Mouse (Mus musculus): ENCODE data around the gene Acoxl. TPM values are rescaled to one million over a fixed set of nuclear protein-coding genes. Genes with fewer than 3 reads are reported as not detected.

The Acoxl gene
- polyA plus RNA-seq, 1 experiment from 2014 or later = 0.06 TPM

- H3K27ac ChIP-seq = no peak overlapping the region
- no peaks in the 10 kb centered on the region for H3K9me3 ChIP-seq
- H3K4me1 ChIP-seq = peaks cover 7% of the 10 kb centered on the region
- H3K4me2 ChIP-seq (replicated peaks) = no peak overlapping the region
- ATAC-seq (ENCODE audit: low FRiP score, low read depth) = no peak
- no peak overlapping the region for H3K9ac ChIP-seq
- H3K27me3 ChIP-seq = peaks cover 13% of the 10 kb centered on the region
- H3K36me3 ChIP-seq = no peaks in the 10 kb centered on the region
- H3K4me3 ChIP-seq = no peak overlapping the region
- 69% methylated on average over 7 of the region's 7 CpGs for WGBS
These were observed 278.9 kb downstream of the Acoxl start for GRCm38 (mm10) chr2:128117605-128118004.

DNA sequence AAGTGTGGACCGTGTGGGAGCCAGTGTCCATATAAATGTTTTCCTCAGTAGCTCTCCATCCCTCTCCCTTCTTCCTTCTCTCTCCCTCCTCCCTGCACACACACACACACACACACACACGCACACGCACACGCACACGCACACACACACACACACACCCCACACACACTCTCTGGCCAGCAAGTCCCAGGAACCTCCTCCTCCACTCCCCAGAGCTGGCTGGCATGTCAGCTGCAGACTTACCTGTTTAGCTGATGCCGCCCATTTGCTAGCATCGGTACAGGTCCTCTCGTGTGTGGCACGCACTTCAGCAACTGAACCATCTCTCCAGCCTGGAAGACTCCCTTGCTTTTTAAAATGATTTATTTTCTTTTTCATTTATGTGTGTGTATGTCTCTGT, 280.3 kb downstream of the Acoxl start:
- ATAC-seq (ENCODE audit: low FRiP score, low read depth) = no peak
- Histone ChIP-seq H3K27ac (no peak overlapping the region), H3K9ac (no peak overlapping the region), H3K36me3 (no peaks in the 10 kb centered on the region), H3K9me3 (no peaks in the 10 kb centered on the region), H3K4me3 (no peak overlapping the region), H3K4me1 (peaks cover 21% of the 10 kb centered on the region), H3K4me2 (replicated peaks) (no peak overlapping the region), H3K27me3 (peaks cover 26% of the 10 kb centered on the region)
- WGBS = 85% methylated on average over 9 of the region's 9 CpGs

GRCm38 (mm10) chr2:128122491-128122890, 283.8 kb downstream of the Acoxl start:
- Histone ChIP-seq H3K27me3 (peaks cover 41% of the 10 kb centered on the region), H3K27ac (no peak overlapping the region), H3K9ac (peak overlapping the region; percentile 1; the same call in 1 of the 2 replicates)

GRCm38 (mm10) chr2:128122891-128123771, 284.5 kb downstream of the Acoxl start:
- Histone ChIP-seq H3K27me3 (peaks cover 41% of the 10 kb centered on the region), H3K36me3 (no peaks in the 10 kb centered on the region), H3K4me3 (peak overlapping the region; percentile 79), H3K9ac (peak overlapping the region; percentile 1; the same call in 1 of the 2 replicates), H3K4me2 (replicated peaks) (peak overlapping the region; percentile 97), H3K27ac (no peak overlapping the region), H3K4me1 (peaks cover 37% of the 10 kb centered on the region), H3K9me3 (no peaks in the 10 kb centered on the region)
- ATAC-seq (ENCODE audit: low FRiP score, low read depth) = no peak
- 2% methylated on average over 40 of the region's 40 CpGs for WGBS

More at GRCm38 (mm10) chr2:128122491-128122890, 283.8 kb downstream of the Acoxl start:
- Histone ChIP-seq H3K4me1 (peaks cover 37% of the 10 kb centered on the region), H3K4me2 (replicated peaks) (peak overlapping the region; percentile 97), H3K9me3 (no peaks in the 10 kb centered on the region), H3K4me3 (peak overlapping the region; percentile 79), H3K36me3 (no peaks in the 10 kb centered on the region)
- 1% methylated on average over 9 of the region's 9 CpGs for WGBS
- ATAC-seq (ENCODE audit: low FRiP score, low read depth) = no peak

DNA sequence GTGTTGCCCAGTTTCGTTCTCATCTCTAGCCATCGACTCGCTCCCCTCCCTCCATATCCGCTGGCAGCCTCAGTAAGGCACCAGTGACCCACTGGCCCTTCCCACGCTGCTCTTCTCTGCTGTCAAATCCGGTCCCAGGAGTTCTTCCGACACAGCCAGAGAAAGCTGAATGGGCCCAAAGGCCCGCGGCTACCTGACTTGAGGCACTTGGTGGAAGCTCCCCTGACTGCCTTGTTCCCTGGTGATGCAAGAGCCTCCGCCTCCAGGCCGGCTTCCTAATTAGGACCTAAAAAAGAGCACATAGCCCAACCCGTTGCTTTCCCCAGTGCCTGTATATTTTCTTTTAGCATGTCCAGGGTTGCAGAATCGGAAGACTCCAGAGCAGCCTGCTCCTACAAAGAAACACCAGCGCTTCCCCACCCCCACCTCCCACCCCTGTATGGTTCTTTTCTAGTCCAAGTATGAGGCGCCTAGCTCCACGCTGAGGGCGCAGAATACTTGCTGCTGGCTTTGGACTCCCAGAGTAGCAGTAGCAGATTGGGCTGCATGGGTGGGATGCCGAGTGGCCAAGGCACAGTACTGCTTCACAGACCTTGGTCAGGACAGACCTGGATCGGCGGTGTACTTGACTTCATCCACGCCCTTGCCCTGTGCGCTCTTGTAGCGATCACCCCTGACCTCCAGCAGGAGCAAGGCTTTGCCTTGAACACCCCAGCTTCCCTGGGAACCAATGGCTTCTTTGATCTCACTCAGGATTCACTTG, 285.4 kb downstream of the Acoxl start:
- H3K27me3 ChIP-seq = peaks cover 41% of the 10 kb centered on the region
- H3K4me3 ChIP-seq = peak overlapping the region; percentile 79
- no peaks in the 10 kb centered on the region; the same call in 1 of the 2 replicates for H3K36me3 ChIP-seq
- H3K9me3 ChIP-seq = no peaks in the 10 kb centered on the region
- H3K27ac ChIP-seq = no peak overlapping the region
- H3K9ac ChIP-seq = no peak overlapping the region
- peak overlapping the region; percentile 97 for H3K4me2 ChIP-seq (replicated peaks)
- H3K4me1 ChIP-seq = peaks cover 45% of the 10 kb centered on the region
- WGBS = 4% methylated on average over 23 of the region's 23 CpGs
- ATAC-seq (ENCODE audit: low FRiP score, low read depth) = no peak

- H3K4me2 ChIP-seq (replicated peaks) = peak overlapping the region; percentile 97
- H3K36me3 ChIP-seq = peaks cover 2% of the 10 kb centered on the region
- H3K9me3 ChIP-seq = no peaks in the 10 kb centered on the region
- ATAC-seq (ENCODE audit: low FRiP score, low read depth) = no peak
- no peak overlapping the region for H3K9ac ChIP-seq
- H3K4me1 ChIP-seq = peaks cover 49% of the 10 kb centered on the region
- peak overlapping the region; percentile 79 for H3K4me3 ChIP-seq
- H3K27me3 ChIP-seq = peaks cover 41% of the 10 kb centered on the region
- WGBS = 4% methylated on average over 15 of the region's 15 CpGs
- no peak overlapping the region for H3K27ac ChIP-seq
These were observed 286.0 kb downstream of the Acoxl start for GRCm38 (mm10) chr2:128124693-128125092.

- Histone ChIP-seq H3K36me3 (peaks cover 11% of the 10 kb centered on the region), H3K4me3 (peak within 1 kb of the TSS; percentile 79), H3K4me2 (replicated peaks) (peak within 1 kb of the TSS; percentile 97), H3K4me1 (peaks cover 55% of the 10 kb centered on the region), H3K27ac (peak within 1 kb of the TSS; percentile 67; the same call in 1 of the 2 replicates), H3K27me3 (peaks cover 41% of the 10 kb centered on the region), H3K9me3 (no peaks in the 10 kb centered on the region), H3K9ac (peak within 1 kb of the TSS; percentile 76)
- WGBS = under 1% methylated on average over 76 of the region's 76 CpGs
- peak; percentile 86 for ATAC-seq (ENCODE audit: low FRiP score, low read depth)
These were observed 287.2 kb downstream of the Acoxl start, which contains the start of gene Bcl2l11 for GRCm38 (mm10) chr2:128125635-128126470. Bcl2l11 (plus strand) TSS chr2:128126038.

DNA sequence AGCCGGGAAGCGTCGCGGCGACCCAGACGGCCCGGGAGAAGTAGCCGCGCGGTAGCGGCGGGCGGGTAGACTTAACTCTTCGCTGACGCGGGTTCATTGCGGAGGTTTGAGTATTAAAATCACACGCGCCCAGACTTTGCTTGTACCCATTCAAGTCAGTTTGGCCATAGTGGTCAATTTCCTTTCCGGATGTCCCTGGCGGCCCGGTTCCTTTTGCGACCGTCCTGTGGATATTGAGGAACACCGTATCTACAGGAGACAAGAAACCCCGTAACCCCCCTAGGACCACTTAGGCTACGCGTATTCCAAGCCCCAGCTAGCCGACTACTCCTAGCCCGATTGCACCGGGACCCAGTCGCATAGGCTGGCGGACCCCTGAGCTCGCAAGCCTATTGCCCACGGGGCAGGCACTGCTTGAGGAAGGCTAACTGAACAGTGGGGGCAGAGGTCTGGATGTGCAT, 287.9 kb downstream of the Acoxl start:
- under 1% methylated on average over 35 of the region's 35 CpGs for WGBS
- peaks cover 63% of the 10 kb centered on the region for H3K4me1 ChIP-seq
- no peak for ATAC-seq (ENCODE audit: low FRiP score, low read depth)
- H3K4me3 ChIP-seq = peak overlapping the region; percentile 79
- peaks cover 18% of the 10 kb centered on the region for H3K36me3 ChIP-seq
- H3K9me3 ChIP-seq = no peaks in the 10 kb centered on the region
- H3K27me3 ChIP-seq = peaks cover 38% of the 10 kb centered on the region
- H3K9ac ChIP-seq = peak overlapping the region; percentile 76
- no peak overlapping the region; the same call in 1 of the 2 replicates for H3K27ac ChIP-seq
- H3K4me2 ChIP-seq (replicated peaks) = peak overlapping the region; percentile 97

- peak overlapping the region; percentile 88 for H3K9ac ChIP-seq
These were observed 288.5 kb downstream of the Acoxl start for GRCm38 (mm10) chr2:128127121-128127671.

DNA sequence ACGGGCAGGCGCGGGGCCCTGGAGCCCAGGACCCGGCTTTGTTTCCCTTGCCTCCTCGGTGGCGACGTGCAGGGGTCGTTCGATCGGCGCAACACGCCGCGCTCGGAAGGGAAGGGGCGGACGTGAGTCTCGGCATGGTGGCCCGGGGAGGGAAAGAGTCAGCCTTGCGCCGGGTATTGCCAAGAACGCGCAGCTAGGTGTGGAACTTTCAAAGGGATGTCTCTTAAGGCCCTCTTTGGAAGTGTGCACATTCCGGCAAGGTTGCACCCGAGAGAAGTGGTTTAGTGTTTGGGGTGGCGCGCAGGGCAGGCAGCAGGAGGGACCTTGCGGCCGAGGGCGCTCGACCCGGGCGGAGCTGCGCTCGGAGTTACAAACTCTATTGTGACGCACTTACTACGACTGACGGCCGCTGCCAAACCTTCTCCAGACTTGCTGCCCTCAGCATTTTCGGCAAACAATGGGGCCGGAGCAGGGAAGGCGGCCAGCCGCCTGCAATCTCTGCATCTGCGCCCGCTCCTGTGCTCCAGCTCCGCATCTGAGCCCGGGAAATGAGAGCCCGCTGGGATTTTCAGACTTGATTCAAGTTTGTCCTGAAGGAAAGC, 289.1 kb downstream of the Acoxl start:
- ATAC-seq (ENCODE audit: low FRiP score, low read depth) = peak; percentile 16; the same call in 1 of the 2 replicates
- peak overlapping the region; percentile 97 for H3K4me2 ChIP-seq (replicated peaks)
- H3K4me3 ChIP-seq = peak overlapping the region; percentile 79
- H3K27me3 ChIP-seq = peaks cover 26% of the 10 kb centered on the region
- no peaks in the 10 kb centered on the region for H3K9me3 ChIP-seq
- H3K27ac ChIP-seq = peak overlapping the region; percentile 89
- peaks cover 24% of the 10 kb centered on the region for H3K36me3 ChIP-seq
- whole genome bisulfite sequencing = under 1% methylated on average over 48 of the region's 48 CpGs
- H3K9ac ChIP-seq = peak overlapping the region; percentile 88
- H3K4me1 ChIP-seq = peaks cover 60% of the 10 kb centered on the region

More at GRCm38 (mm10) chr2:128127121-128127671, 288.5 kb downstream of the Acoxl start:
- Histone ChIP-seq H3K4me3 (peak overlapping the region; percentile 79), H3K27me3 (peaks cover 32% of the 10 kb centered on the region), H3K9me3 (no peaks in the 10 kb centered on the region), H3K27ac (peak overlapping the region; percentile 89), H3K4me1 (peaks cover 63% of the 10 kb centered on the region), H3K36me3 (peaks cover 21% of the 10 kb centered on the region), H3K4me2 (replicated peaks) (peak overlapping the region; percentile 97)
- peak; percentile 86 for ATAC-seq (ENCODE audit: low FRiP score, low read depth)
- WGBS = under 1% methylated on average over 51 of the region's 67 CpGs

Data from limb, embryonic 13.5 days (tissue).